7 mouse cellular contexts compared by ENCODE assay signal in the genomic region with DNA sequence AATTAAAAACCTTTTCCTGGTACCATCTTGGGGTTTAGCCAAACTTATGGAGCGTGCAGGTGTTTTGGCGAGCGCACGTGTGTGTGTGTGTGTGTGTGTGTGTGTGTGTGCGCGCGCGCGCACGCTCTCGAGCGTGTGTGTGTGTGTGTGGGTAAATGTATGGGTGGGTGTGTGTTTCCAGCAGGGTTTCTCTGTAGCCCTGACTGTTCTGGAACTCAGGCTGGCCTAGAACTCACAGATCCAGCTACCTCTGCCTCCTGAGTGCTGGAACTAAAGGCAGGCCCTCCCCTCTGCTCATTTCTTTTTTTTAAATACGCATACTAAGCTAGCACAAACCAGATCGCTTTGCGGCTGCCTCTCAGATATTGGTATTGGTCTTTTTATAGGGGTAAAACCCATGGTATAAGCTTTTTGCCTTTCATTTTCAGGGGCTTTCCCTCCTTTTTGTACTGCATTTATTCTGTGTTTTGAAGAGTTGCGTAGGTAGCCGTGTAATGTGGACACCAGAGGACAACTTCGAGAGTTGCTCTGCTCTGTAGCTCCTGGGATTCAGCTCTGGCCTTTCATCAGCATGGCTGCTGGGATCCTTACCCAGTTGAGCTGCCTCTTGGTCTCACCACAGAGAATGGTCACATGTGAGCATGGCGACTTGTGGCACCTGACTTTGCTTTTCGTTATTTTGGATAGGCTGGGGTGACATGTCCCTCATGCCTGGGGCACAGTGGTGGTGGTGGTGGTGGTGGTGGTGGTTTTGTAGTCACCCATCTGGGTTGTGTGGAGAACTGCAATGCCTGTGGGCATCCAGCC. TPM values are rescaled to one million over a fixed set of nuclear protein-coding genes. Genes with fewer than 3 reads are reported as not detected.
A peak's percentile ranks its signal among the peaks of the same experiment; 100 is the strongest.
DNase-seq lines count a peak whose midpoint lies in the region; ATAC-seq lines count a peak whose summit lies in the region.

No protein-coding gene starts in this region.

- no peak overlapping the region for H3K27ac ChIP-seq in limb, embryonic 13.5 days
- no peak overlapping the region for H3K27ac ChIP-seq in limb, embryonic 10.5 days
- 0 out of 4 replicates have a peak overlapping the region, but pooled peaks of 1 of the 2 experiments have one; percentile 6 for H3K27ac ChIP-seq in heart, embryonic 14.5 days (replicated peaks in 1 of 2; ENCODE audit: control insufficient read depth in 1 of 2, insufficient read depth in 1 of 2, low read depth in 2 of 2, low read length in 2 of 2)
- H3K27ac ChIP-seq in macrophage, result peak overlapping the region; percentile 88

- peaks cover 53% of the 10 kb centered on the region for H3K27me3 ChIP-seq in limb, embryonic 13.5 days
- H3K27me3 ChIP-seq in limb, embryonic 10.5 days (ENCODE audit: low read depth, poor library complexity, severe bottlenecking), result peaks cover 72% of the 10 kb centered on the region
- H3K27me3 ChIP-seq in heart, embryonic 14.5 days (ENCODE audit: control insufficient read depth, insufficient read depth, low read length), result no peaks in the 10 kb centered on the region

- peaks cover 23% of the 10 kb centered on the region for H3K4me1 ChIP-seq in limb, embryonic 13.5 days
- peaks cover 20% of the 10 kb centered on the region for H3K4me1 ChIP-seq in limb, embryonic 10.5 days
- peaks cover 18 to 27% of the 10 kb centered on the region in 2 experiments for H3K4me1 ChIP-seq in heart, embryonic 14.5 days (ENCODE audit: control insufficient read depth in 2 of 2, insufficient read depth in 2 of 2, low read length in 2 of 2)

- H3K9me3 ChIP-seq in limb, embryonic 13.5 days, result no peaks in the 10 kb centered on the region
- H3K9me3 ChIP-seq in limb, embryonic 10.5 days (replicated peaks), result no peaks in the 10 kb centered on the region
- H3K9me3 ChIP-seq in heart, embryonic 14.5 days (ENCODE audit: control insufficient read depth, low read length), result no peaks in the 10 kb centered on the region

- H3K4me3 ChIP-seq in limb, embryonic 13.5 days, result peak overlapping the region; percentile 63
- H3K4me3 ChIP-seq in limb, embryonic 10.5 days, result no peak overlapping the region
- peak overlapping the region; percentile 22 to 77 for H3K4me3 ChIP-seq in heart, embryonic 14.5 days (ENCODE audit: control insufficient read depth in 1 of 2, insufficient read depth in 1 of 2, low read depth in 1 of 2, low read length in 2 of 2)
- H3K4me3 ChIP-seq in macrophage (ENCODE audit: inconsistent target), result peak overlapping the region; percentile 63

- no peak for DNase-seq in limb, embryonic 10.5 days (ENCODE audit: low spot score)
- peak; percentile 24 for DNase-seq in ES-CJ7 (ENCODE audit: low read depth, low spot score)
- DNase-seq in retina, embryonic 14.5 days (ENCODE audit: low spot score), result no peak
- DNase-seq in ovary, adult 18-20 months (ENCODE audit: low spot score), result no peak

- H3K79me2 ChIP-seq in macrophage (ENCODE audit: inconsistent target), result peaks cover 26% of the 10 kb centered on the region

- peak overlapping the region; percentile 90 for H3K4me2 ChIP-seq in limb, embryonic 13.5 days (replicated peaks)
- peak overlapping the region; percentile 90 for H3K4me2 ChIP-seq in heart, embryonic 14.5 days (ENCODE audit: low read length)

- H3K9ac ChIP-seq in limb, embryonic 13.5 days, result no peak overlapping the region; the same call in 1 of the 2 replicates
- H3K9ac ChIP-seq in heart, embryonic 14.5 days (ENCODE audit: low read length), result peak overlapping the region; percentile 86

- no peaks in the 10 kb centered on the region for H3K36me3 ChIP-seq in limb, embryonic 13.5 days
- H3K36me3 ChIP-seq in limb, embryonic 10.5 days, result no peaks in the 10 kb centered on the region
- peaks cover 19% of the 10 kb centered on the region for H3K36me3 ChIP-seq in heart, embryonic 14.5 days (ENCODE audit: control insufficient read depth, insufficient read depth, low read length)
- no peaks in the 10 kb centered on the region for H3K36me3 ChIP-seq in macrophage (ENCODE audit: inconsistent target)

- ATAC-seq in limb, embryonic 13.5 days (ENCODE audit: low FRiP score, low read depth), result no peak
- no peak for ATAC-seq in heart, embryonic 14.5 days (ENCODE audit: insufficient number of reproducible peaks, insufficient read depth, low FRiP score, low read depth)

- WGBS in limb, embryonic 13.5 days, result 84% methylated on average over 20 of the region's 20 CpGs
- WGBS in limb, embryonic 10.5 days, result 91% methylated on average over 20 of the region's 20 CpGs
- WGBS in heart, embryonic 14.5 days, result 89% methylated on average over 20 of the region's 20 CpGs
- 78% methylated on average over 14 of the region's 20 CpGs for WGBS in macrophage (ENCODE audit: missing documents)

RNA-seq across cellular contexts. Expression of a gene that starts 3.0 kb away (rescaled TPM):
- polyA plus RNA-seq in limb, embryonic 13.5 days (2015; fragmentation: Nextera tagmentation; extraction: Ambion mirVana), result 7.9 and 8.9 TPM in 2 replicates
- polyA plus RNA-seq in limb, embryonic 10.5 days (2016; fragmentation: Nextera tagmentation; extraction: Ambion mirVana), result 3.1 and 3.6 TPM in 2 replicates
- polyA plus RNA-seq in heart, embryonic 14.5 days (2014; fragmentation: Nextera tagmentation; extraction: Ambion mirVana), result 22.0 and 24.1 TPM in 2 replicates
- total RNA-seq in macrophage (2018; cell fraction: chromatin; rRNA removed), result 10 to 100 TPM in 16 of 26 experiments, 1 to 10 TPM in 10; 4.1 to 68.4 (median 11.7) TPM
- 10 to 100 TPM in 25 of 26 experiments, 1 to 10 TPM in 1; 7.5 to 87.4 (median 24.8) TPM for total RNA-seq in macrophage (2018; cell fraction: cytosol; rRNA removed)
- 10 to 100 TPM; 12.5 to 98.5 (median 28.2) TPM for total RNA-seq in macrophage (2018; cell fraction: nucleus; rRNA removed)
- 3.1 to 17.3 TPM (median 5.7 TPM) in 3 replicates for polyA plus RNA-seq in macrophage (2018)

RNA-seq across cellular contexts. Expression of a gene that starts 16.8 kb away (rescaled TPM):
- polyA plus RNA-seq in limb, embryonic 13.5 days (2015; fragmentation: Nextera tagmentation; extraction: Ambion mirVana), result 31.7 TPM in 2 replicates
- 25.6 and 29.2 TPM in 2 replicates for polyA plus RNA-seq in limb, embryonic 10.5 days (2016; fragmentation: Nextera tagmentation; extraction: Ambion mirVana)
- 17.9 and 18.1 TPM in 2 replicates for polyA plus RNA-seq in heart, embryonic 14.5 days (2014; fragmentation: Nextera tagmentation; extraction: Ambion mirVana)
- 1 to 10 TPM in 4 of 26 experiments, under 1 TPM in 3, not detected in 19; 0.82 to 1.6 (median 1.3) TPM for total RNA-seq in macrophage (2018; cell fraction: chromatin; rRNA removed)
- total RNA-seq in macrophage (2018; cell fraction: cytosol; rRNA removed), result 1 to 10 TPM; 1.2 to 3.9 (median 2.3) TPM
- total RNA-seq in macrophage (2018; cell fraction: nucleus; rRNA removed), result 1 to 10 TPM in 10 of 26 experiments, under 1 TPM in 8, not detected in 8; 0.70 to 2.0 (median 1.1) TPM
- 1.1 to 6.6 TPM (median 2.6 TPM) in 3 replicates for polyA plus RNA-seq in macrophage (2018)
